Mouse (Mus musculus) spleen, postnatal 36 days (tissue): ENCODE data around the gene Gm1604a.
"Not testable (repeated sequence)": the region's sequence is repeated elsewhere in the genome, so short reads cannot be mapped to it uniquely, and the experiment has no call there.

ENCODE experiments used
- DNase-seq, 2 experiments: peaks; one replicate each; pipeline ENCODE4 v3.0.0; 2022; ENCODE audit warnings: low spot score in 2 of 2, mixed read lengths in 1 of 2

Gm1604a gene

GRCm38 (mm10) chr17:7068997-7069539 is 43.7 kb downstream of the Gm1604a start:
- not testable (repeated sequence) for DNase-seq

GRCm38 (mm10) chr17:7069561-7070240 is 44.3 kb downstream of the Gm1604a start:
- not testable (repeated sequence) for DNase-seq

DNA sequence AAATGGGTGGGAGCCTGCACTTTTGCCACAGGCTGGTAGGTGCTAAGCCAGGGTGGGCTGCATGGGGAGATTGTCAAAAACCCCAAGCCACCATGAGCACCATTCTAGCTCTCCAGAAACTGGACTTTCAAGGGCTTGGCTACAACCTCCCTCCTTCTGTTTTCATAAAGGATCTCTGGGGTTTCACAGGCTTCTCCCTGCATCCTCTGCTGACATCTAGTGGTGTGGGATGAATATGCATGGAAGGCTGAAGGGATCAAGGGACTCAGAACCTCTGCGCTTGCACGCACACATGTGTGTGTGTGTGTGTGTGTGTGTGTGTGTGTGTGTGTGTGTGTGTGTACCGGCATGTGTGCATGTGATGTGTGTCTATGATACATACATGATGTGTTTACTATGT is 49.1 kb downstream of the Gm1604a start:
- DNase-seq = peak in 1 of 2 experiments; percentile 18

GRCm38 (mm10) chr17:7075519-7075918 is 50.2 kb downstream of the Gm1604a start:
- DNase-seq = not testable (repeated sequence)

- DNase-seq = peak; percentile 34 to 36
These were observed 54.2 kb downstream of the Gm1604a start for GRCm38 (mm10) chr17:7079558-7079957.

DNA sequence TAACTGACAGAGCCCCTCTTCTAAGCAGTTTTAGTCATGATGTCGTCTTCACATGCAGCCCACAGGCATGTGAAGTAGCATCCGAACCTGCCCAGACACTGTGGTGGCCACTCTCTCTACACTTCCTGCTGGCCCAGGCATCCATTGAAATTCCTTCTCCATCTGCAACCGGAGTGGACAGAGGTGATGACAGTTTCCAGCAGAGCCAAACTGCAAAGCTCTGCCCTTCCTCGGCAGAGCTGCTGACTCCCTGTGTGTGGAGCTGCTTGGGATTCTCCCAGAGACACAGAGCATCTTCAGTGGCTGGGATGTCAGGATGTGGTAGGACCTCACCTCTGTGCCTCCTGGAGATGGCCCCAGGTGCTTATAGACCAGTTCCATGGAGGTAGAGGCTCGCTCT is 59.2 kb downstream of the Gm1604a start:
- not testable (repeated sequence) for DNase-seq

- DNase-seq = not testable (repeated sequence)
These were observed 60.3 kb downstream of the Gm1604a start for GRCm38 (mm10) chr17:7085469-7086168.

DNA sequence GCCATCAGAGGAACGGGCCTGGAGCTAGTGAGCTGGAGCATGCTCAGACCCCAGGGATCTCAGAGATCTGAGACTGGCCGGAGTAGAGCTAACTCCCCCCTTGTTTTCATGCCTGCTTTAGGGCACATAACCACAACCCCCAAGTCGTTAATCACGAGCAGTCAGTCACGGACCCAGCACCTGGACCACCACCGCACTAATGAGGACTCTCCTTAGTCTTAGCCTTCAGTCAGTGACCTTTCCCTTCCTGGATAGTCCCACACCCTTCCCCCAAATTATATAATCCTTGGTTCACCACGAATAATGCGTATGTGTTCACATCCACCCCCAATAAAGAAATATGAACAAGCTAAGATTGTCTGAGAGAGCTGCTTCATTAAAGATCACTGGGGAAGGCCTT is 61.5 kb downstream of the Gm1604a start:
- not testable (repeated sequence) for DNase-seq

DNA sequence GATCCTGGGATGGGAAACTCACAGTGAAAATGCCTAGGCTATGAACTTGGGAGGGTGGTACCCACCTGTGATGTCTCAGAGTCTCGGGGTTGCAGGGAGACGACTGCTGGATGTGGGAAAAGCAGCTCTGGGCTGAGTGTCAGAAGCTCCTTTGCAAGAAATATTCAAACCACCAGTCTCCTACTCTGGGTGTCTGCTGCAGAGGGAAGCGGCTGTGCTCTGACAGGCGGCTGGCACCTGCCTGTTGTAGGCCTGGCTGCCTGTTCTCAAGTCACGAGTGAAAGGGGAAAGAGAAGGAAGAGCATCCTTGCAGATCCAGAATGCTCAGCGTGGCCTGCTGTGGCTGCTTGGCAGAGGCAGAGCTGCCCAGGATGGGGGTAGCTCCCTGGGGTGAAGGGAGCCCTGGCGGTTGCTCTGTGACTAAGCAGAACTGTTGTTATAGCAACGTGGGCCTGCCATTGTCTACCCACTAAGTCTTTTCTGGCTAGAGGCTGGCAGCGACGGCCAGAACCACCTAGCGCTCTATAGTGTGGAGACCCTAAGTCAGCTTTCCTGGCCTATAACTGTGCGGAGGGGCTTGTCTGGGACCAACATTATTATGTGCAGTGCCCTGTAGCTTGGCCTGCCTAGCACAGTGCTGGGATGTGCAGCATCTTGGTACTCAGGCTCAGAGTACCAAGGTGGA is 72.6 kb downstream of the Gm1604a start:
- not testable (repeated sequence) for DNase-seq

GRCm38 (mm10) chr17:7099096-7099495 is 73.7 kb downstream of the Gm1604a start:
- not testable (repeated sequence) for DNase-seq

- DNase-seq = not testable (repeated sequence)
These were observed 77.6 kb downstream of the Gm1604a start for GRCm38 (mm10) chr17:7102945-7103344.

- not testable (repeated sequence) for DNase-seq
These were observed 86.3 kb downstream of the Gm1604a start for GRCm38 (mm10) chr17:7111658-7112057.

DNA sequence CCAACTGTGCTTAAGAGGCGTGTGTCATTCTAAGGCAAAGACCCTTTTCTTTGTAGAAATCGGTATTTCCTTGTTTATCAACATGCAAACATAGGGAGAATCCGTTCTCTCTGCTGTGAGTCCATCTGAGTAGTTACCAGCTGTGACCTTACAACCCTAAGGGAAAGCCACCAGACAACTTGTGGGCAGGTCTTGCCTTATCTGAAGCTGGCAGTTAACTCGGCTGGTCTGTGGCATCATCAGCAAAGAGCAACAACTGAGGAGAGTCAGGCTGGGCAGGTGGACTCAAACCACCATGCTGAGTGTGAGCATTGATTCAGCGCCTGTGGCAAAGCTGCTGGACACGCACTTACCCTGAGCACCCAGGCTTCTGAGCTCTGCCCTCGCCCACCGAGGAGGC is 90.9 kb downstream of the Gm1604a start:
- not testable (repeated sequence) for DNase-seq

DNA sequence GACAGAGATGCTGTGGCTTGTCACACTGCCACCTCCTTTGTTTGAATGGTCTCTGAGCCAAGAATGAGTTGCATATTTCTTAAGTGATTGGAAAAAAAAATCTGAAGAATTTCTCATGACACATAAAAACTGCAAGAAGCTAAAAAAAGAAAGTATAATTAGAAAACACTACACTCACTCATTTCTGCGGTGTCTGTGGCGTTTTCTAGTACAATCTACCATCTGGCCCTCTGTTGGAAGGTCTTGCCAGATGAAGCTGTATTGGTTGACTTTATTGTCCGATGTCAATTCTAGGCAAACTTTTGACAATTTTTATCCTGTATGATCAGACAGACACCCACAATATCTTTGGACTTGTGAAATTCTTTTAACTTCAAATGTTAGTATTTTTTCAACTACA is 95.5 kb downstream of the Gm1604a start:
- DNase-seq = not testable (repeated sequence)

DNA sequence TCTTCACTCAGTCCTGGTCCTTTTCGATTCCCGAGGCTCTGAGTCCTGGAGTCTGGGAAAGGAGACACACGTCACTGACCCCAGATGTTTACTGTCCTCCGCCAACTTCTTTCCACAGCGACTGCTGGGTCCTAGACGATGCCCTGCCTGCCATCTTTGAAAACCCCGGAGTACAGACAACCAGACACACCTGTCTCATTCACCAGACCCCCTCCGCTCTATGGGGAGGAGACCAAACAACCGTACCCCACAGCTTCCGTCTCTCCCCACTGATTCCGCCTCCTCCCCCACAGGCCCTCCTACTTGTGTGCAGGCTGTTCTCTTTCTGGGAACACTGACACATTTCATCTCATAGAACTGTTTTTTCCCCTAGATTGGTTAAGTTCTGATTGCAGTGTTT is 97.2 kb downstream of the Gm1604a start:
- not testable (repeated sequence) for DNase-seq

GRCm38 (mm10) chr17:7126475-7126874 is 101.1 kb downstream of the Gm1604a start:
- DNase-seq = not testable (repeated sequence)

- DNase-seq = not testable (repeated sequence)
These were observed 108.6 kb downstream of the Gm1604a start for GRCm38 (mm10) chr17:7134002-7134401.

- not testable (repeated sequence) for DNase-seq
These were observed 109.9 kb downstream of the Gm1604a start for GRCm38 (mm10) chr17:7135277-7135676.
